ENCODE assay signal across 21 mouse cellular contexts in the genomic region with DNA sequence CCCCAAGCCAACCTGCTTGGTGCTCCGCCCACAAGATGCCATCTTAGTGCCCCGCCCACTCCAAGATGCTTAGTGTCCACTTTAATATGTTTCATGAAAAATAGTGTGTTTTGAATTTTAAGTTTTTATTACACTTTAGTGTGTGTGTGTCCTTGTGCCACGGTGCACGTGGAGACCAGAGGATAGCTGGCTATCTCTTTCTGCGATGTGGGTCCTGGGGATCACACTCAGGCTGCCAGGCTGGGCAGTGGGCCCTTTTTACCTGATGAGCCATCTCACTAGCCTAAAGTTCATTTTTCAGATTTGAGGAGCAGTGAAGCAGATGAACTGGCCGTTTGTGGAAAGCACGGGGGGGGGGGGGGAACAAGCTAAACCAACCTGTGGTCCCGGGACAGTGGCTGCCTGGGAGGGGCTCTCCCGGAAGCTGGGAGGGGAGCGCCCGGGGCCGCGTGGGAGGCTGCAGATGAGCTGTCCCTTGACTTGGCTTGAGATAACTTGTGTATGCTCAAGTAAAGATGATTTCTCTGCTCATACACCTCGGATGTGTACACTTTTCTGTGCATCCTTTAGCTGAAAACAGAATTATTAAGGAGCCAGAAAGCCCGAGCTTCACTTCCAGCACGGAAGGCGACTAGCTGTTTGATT. TPM values are rescaled to one million over a fixed set of nuclear protein-coding genes. Genes with fewer than 3 reads are reported as not detected.
DNase-seq lines count a peak whose midpoint lies in the region; ATAC-seq and TF ChIP-seq lines count a peak whose summit lies in the region.
"Had no signal": no experiment of that assay in that cellular context is flagged by ENCODE, and none has a peak within 500 bp of the region (broad histone marks: within the 10 kb centered on the region; RNA-seq: fewer than 3 reads in every experiment).

No protein-coding gene starts in this region.

- ATAC-seq in heart, embryonic 11.5 days (replicated peaks; ENCODE audit: insufficient number of reproducible peaks, low FRiP score, low TSS enrichment), result no peak
- no peak for ATAC-seq in kidney, postnatal 0 days (replicated peaks; ENCODE audit: low FRiP score, low read depth)
- ATAC-seq in embryonic facial prominence, embryonic 11.5 days (replicated peaks; ENCODE audit: insufficient number of reproducible peaks, low FRiP score, low TSS enrichment, low read depth), result no peak

- no peak for DNase-seq in heart, postnatal 25 days (ENCODE audit: low spot score)
- no peak for DNase-seq in kidney, postnatal 0 days (ENCODE audit: low spot score)
- DNase-seq in kidney, postnatal 36 days, result no peak
- no peak for DNase-seq in embryonic facial prominence, embryonic 11.5 days (ENCODE audit: low spot score)
- DNase-seq in adrenal gland, postnatal 25 days, result no peak
- no peak for DNase-seq in ovary, postnatal 14 days (ENCODE audit: low spot score)
- DNase-seq: adrenal gland, postnatal 10 days; B cell, adult 2 months; cerebellum, adult 9-10 months; layer of hippocampus, postnatal 36 days; left cerebral cortex, postnatal 4 days; lung, adult 2 months; thymus, adult 18-20 months had no signal

- no peaks in the 10 kb centered on the region for H3K79me3 ChIP-seq in C2C12 (ENCODE audit: low read depth)

- H3K9ac ChIP-seq in heart, embryonic 11.5 days (ENCODE audit: low read depth, low read length), result no peak overlapping the region
- 0 out of 2 replicates have a peak overlapping the region, but pooled peaks have one; percentile 23 for H3K9ac ChIP-seq in kidney, postnatal 0 days (ENCODE audit: low read depth, low read length)
- 0 out of 2 replicates have a peak overlapping the region, but pooled peaks have one; percentile 1 for H3K9ac ChIP-seq in embryonic facial prominence, embryonic 11.5 days (replicated peaks; ENCODE audit: low read length)
- H3K9ac ChIP-seq: hindbrain, embryonic 14.5 days had no signal

- peaks cover 30% of the 10 kb centered on the region for H3K4me1 ChIP-seq in heart, embryonic 11.5 days (ENCODE audit: control insufficient read depth, insufficient read depth, low read length)
- peaks cover 21% of the 10 kb centered on the region for H3K4me1 ChIP-seq in kidney, postnatal 0 days (replicated peaks; ENCODE audit: insufficient read depth, low read length)
- peaks cover 5% of the 10 kb centered on the region; the same call in 1 of the 2 replicates for H3K4me1 ChIP-seq in embryonic facial prominence, embryonic 11.5 days (ENCODE audit: control insufficient read depth, insufficient read depth, low read length)

- H3K4me3 ChIP-seq in heart, embryonic 11.5 days (ENCODE audit: low read depth, low read length), result no peak overlapping the region
- H3K4me3 ChIP-seq in kidney, postnatal 0 days (replicated peaks; ENCODE audit: low read depth, low read length), result no peak overlapping the region
- H3K4me3 ChIP-seq in C2C12 (ENCODE audit: insufficient read depth, poor library complexity, severe bottlenecking), result no peak overlapping the region
- H3K4me3 ChIP-seq in embryonic facial prominence, embryonic 11.5 days (ENCODE audit: low read depth, low read length), result no peak overlapping the region
- H3K4me3 ChIP-seq: megakaryocyte, embryonic 14.5 days had no signal

- peak overlapping the region; percentile 10; the same call in 1 of the 2 replicates for H3K4me2 ChIP-seq in heart, embryonic 11.5 days
- H3K4me2 ChIP-seq in kidney, postnatal 0 days (ENCODE audit: low read length), result peak overlapping the region; percentile 28; the same call in 1 of the 2 replicates
- no peak overlapping the region for H3K4me2 ChIP-seq in embryonic facial prominence, embryonic 11.5 days (ENCODE audit: low read depth, low read length)
- H3K4me2 ChIP-seq: hindbrain, embryonic 14.5 days had no signal

- H3K9me3 ChIP-seq in heart, embryonic 11.5 days (replicated peaks; ENCODE audit: control insufficient read depth, low read length), result no peaks in the 10 kb centered on the region
- no peaks in the 10 kb centered on the region for H3K9me3 ChIP-seq in kidney, postnatal 0 days (replicated peaks; ENCODE audit: low read length)
- no peaks in the 10 kb centered on the region for H3K9me3 ChIP-seq in embryonic facial prominence, embryonic 11.5 days (replicated peaks; ENCODE audit: control insufficient read depth, low read length)
- H3K9me3 ChIP-seq: megakaryocyte, embryonic 14.5 days had no signal

- intact Hi-C loops in heart, postnatal 25 days (cut with DNase I), result no loop called here

- H3K27me3 ChIP-seq in heart, embryonic 11.5 days (ENCODE audit: control insufficient read depth, insufficient read depth, low read length), result no peaks in the 10 kb centered on the region
- H3K27me3 ChIP-seq in kidney, postnatal 0 days (ENCODE audit: insufficient read depth, low read length), result no peaks in the 10 kb centered on the region
- no peaks in the 10 kb centered on the region for H3K27me3 ChIP-seq in C2C12 (ENCODE audit: control insufficient read depth, insufficient read depth, insufficient read length)
- H3K27me3 ChIP-seq in embryonic facial prominence, embryonic 11.5 days (ENCODE audit: control insufficient read depth, insufficient read depth, low read length), result no peaks in the 10 kb centered on the region

- peak overlapping the region; percentile 53 for H3ac ChIP-seq in C2C12 (ENCODE audit: control insufficient read depth, insufficient read length, low read depth)

- no peaks in the 10 kb centered on the region for H3K79me2 ChIP-seq in C2C12 (ENCODE audit: control insufficient read depth, insufficient read depth)

- 48% methylated on average over 17 of the region's 17 CpGs for WGBS in heart, embryonic 11.5 days (ENCODE audit: insufficient replicate concordance)
- 34% methylated on average over 17 of the region's 17 CpGs for whole genome bisulfite sequencing in kidney, postnatal 0 days
- WGBS in embryonic facial prominence, embryonic 11.5 days, result 61% methylated on average over 17 of the region's 17 CpGs

- TF ChIP-seq CTCF in kidney, postnatal 0 days (IDR thresholded peaks at IDR 0.05; ENCODE audit: low read depth), result no peak
- no peak for TF ChIP-seq CTCF in C2C12 (IDR thresholded peaks at IDR 0.05; ENCODE audit: control insufficient read depth, insufficient read depth, insufficient read length)

- H3K27ac ChIP-seq in heart, embryonic 11.5 days (ENCODE audit: low read depth, low read length), result no peak overlapping the region
- no peak overlapping the region for H3K27ac ChIP-seq in kidney, postnatal 0 days
- no peak overlapping the region for H3K27ac ChIP-seq in embryonic facial prominence, embryonic 11.5 days (replicated peaks; ENCODE audit: low read depth, low read length)
- H3K27ac ChIP-seq: hindbrain, embryonic 14.5 days had no signal

- H3K36me3 ChIP-seq in heart, embryonic 11.5 days (ENCODE audit: control insufficient read depth, insufficient read depth, low read length), result no peaks in the 10 kb centered on the region
- no peaks in the 10 kb centered on the region for H3K36me3 ChIP-seq in kidney, postnatal 0 days (ENCODE audit: insufficient read depth, low read length)
- no peaks in the 10 kb centered on the region for H3K36me3 ChIP-seq in C2C12 (ENCODE audit: control insufficient read depth, insufficient read depth)
- H3K36me3 ChIP-seq in embryonic facial prominence, embryonic 11.5 days (replicated peaks; ENCODE audit: control insufficient read depth, insufficient read depth, low read depth, low read length), result no peaks in the 10 kb centered on the region

TF ChIP-seq in C2C12, 6 proteins besides CTCF, POLR2A, EP300 and RAD21:
- TF ChIP-seq MYOG (IDR thresholded peaks at IDR 0.05; ENCODE audit: control insufficient read depth, extremely low read depth, insufficient read length) (no peak), FOSL1 (IDR thresholded peaks at IDR 0.05; ENCODE audit: insufficient read depth, low read length, poor library complexity, severe bottlenecking) (no peak), CEBPB (IDR thresholded peaks at IDR 0.05; ENCODE audit: low read depth) (no peak), MAX (IDR thresholded peaks at IDR 0.05) (no peak), USF1 (IDR thresholded peaks at IDR 0.05; ENCODE audit: low read depth) (no peak), MYOD1 (IDR thresholded peaks at IDR 0.05; ENCODE audit: control insufficient read depth, insufficient read length, low read depth) (no peak)

RNA-seq across cellular contexts. Expression of gene Smndc1, which starts 19.4 kb away (rescaled TPM):
- polyA plus RNA-seq in heart, embryonic 11.5 days (2014; fragmentation: Nextera tagmentation; extraction: Ambion mirVana), result 38.4 and 40.0 TPM in 2 replicates
- total RNA-seq in heart, postnatal 25 days (2021), result 10 to 100 TPM; 28.8 to 33.2 TPM
- polyA plus RNA-seq in kidney, postnatal 0 days (2015; fragmentation: Nextera tagmentation; extraction: Ambion mirVana), result 47.2 and 47.6 TPM in 2 replicates
- 31.9 TPM for polyA plus RNA-seq in C2C12 (2012; fragmentation: generic; extraction: Trizol)
- 52.6 and 57.3 TPM in 2 replicates for polyA plus RNA-seq in embryonic facial prominence, embryonic 11.5 days (2014; fragmentation: Nextera tagmentation; extraction: Ambion mirVana)
- 44.9 and 49.6 TPM in 2 replicates for total RNA-seq in adrenal gland, postnatal 25 days (2021)

RNA-seq across cellular contexts. Expression of gene Gm10197, which starts 38.2 kb away (rescaled TPM):
- 2.1 and 3.5 TPM in 2 replicates for polyA plus RNA-seq in heart, embryonic 11.5 days (2014; fragmentation: Nextera tagmentation; extraction: Ambion mirVana)
- total RNA-seq in heart, postnatal 25 days (2021), result not detected
- not detected in 2 replicates for polyA plus RNA-seq in kidney, postnatal 0 days (2015; fragmentation: Nextera tagmentation; extraction: Ambion mirVana)
- not detected for polyA plus RNA-seq in C2C12 (2012; fragmentation: generic; extraction: Trizol)
- 2.4 TPM in 1 of 2 replicates, not detected in the other for polyA plus RNA-seq in embryonic facial prominence, embryonic 11.5 days (2014; fragmentation: Nextera tagmentation; extraction: Ambion mirVana)
- not detected in 2 replicates for total RNA-seq in adrenal gland, postnatal 25 days (2021)
- total RNA-seq: adrenal gland, postnatal 10 days; layer of hippocampus, postnatal 36 days; left cerebral cortex, postnatal 4 days; monocyte, adult 5-6 weeks; neutrophil, adult 5-6 weeks had no signal
- polyA plus RNA-seq: forebrain, embryonic 11.5 days; gonadal fat pad, adult 2 months; hindbrain, embryonic 14.5 days; lung, adult 2 months had no signal
